Mouse (Mus musculus): Measurements from ENCODE around the gene Specc1. TPM values are rescaled to one million over a fixed set of nuclear protein-coding genes. Genes with fewer than 3 reads are reported as not detected.

Gene Specc1
- total and polyA plus RNA-seq, 3 experiments, result 2.5 to 5.8 TPM; not detected in 1

GRCm38 (mm10) chr11:62026345-62026815 lies 69.8 kb downstream of the Specc1 start:
- no peak for DNase-seq (ENCODE audit: low read depth, low spot score)
- Histone ChIP-seq H3K4me3 (ENCODE audit: control insufficient read depth in 1 of 2, insufficient read depth in 1 of 2, low read depth in 2 of 2, low read length in 2 of 2) (no peak overlapping the region), H3K9ac (ENCODE audit: control insufficient read depth, low read depth, low read length, poor library complexity, severe bottlenecking) (no peak overlapping the region), H3K36me3 (ENCODE audit: control insufficient read depth in 1 of 2, insufficient read depth in 2 of 2, low read length in 2 of 2) (peaks cover 0 to 22% of the 10 kb centered on the region in 2 experiments; a peak in 2 of 4 replicates), H3K27ac (ENCODE audit: control insufficient read depth, low read depth, low read length) (no peak overlapping the region), H3K9me3 (replicated peaks; ENCODE audit: insufficient read depth, low read length) (no peaks in the 10 kb centered on the region), H3K4me1 (ENCODE audit: control insufficient read depth in 1 of 2, insufficient read depth in 2 of 2, low read length in 2 of 2) (peaks cover 16 to 32% of the 10 kb centered on the region in 2 experiments), H3K27me3 (ENCODE audit: control insufficient read depth in 1 of 2, insufficient read depth in 2 of 2, low read length in 2 of 2) (no peaks in the 10 kb centered on the region), H3K79me2 (ENCODE audit: control insufficient read depth, insufficient read depth, low read length, poor library complexity) (no peaks in the 10 kb centered on the region)
- TF ChIP-seq SMC3 (IDR thresholded peaks at IDR 0.05; ENCODE audit: low read depth, low read length), result no peak
- TF ChIP-seq UBTF (IDR thresholded peaks at IDR 0.05; ENCODE audit: borderline replicate concordance, insufficient read depth, low read depth, low read length), result no peak
- TF ChIP-seq POLR2AphosphoS5 (IDR thresholded peaks at IDR 0.05; ENCODE audit: borderline replicate concordance, low read depth, low read length), result no peak
- TF ChIP-seq ZNF384 (IDR thresholded peaks at IDR 0.05; ENCODE audit: low read depth, low read length), result no peak
- TF ChIP-seq BHLHE40 (IDR thresholded peaks at IDR 0.05; ENCODE audit: borderline replicate concordance, low read depth, low read length), result no peak
- TF ChIP-seq USF2 (IDR thresholded peaks at IDR 0.05; ENCODE audit: borderline replicate concordance in 1 of 2, insufficient read depth in 1 of 2, low read depth in 1 of 2, low read length in 2 of 2), result no peak
- no peak for TF ChIP-seq SIN3A (IDR thresholded peaks at IDR 0.05; ENCODE audit: low read length)
- TF ChIP-seq NELFE (IDR thresholded peaks at IDR 0.05; ENCODE audit: low read depth, low read length), result no peak
- no peak for TF ChIP-seq CTCF (IDR thresholded peaks at IDR 0.05 in 2 of 3, conservative IDR thresholded peaks at IDR 0.05 in 1 of 3; ENCODE audit: control insufficient read depth in 1 of 3, insufficient read depth in 1 of 3, low read depth in 2 of 3, low read length in 3 of 3, poor library complexity in 1 of 3, severe bottlenecking in 1 of 3)
- no peak for TF ChIP-seq MXI1 (IDR thresholded peaks at IDR 0.05; ENCODE audit: low read depth, low read length)
- TF ChIP-seq NRF1 (IDR thresholded peaks at IDR 0.05; ENCODE audit: insufficient read depth, low read depth, low read length, poor library complexity, severe bottlenecking), result no peak
- no peak for TF ChIP-seq GATA1 (IDR thresholded peaks at IDR 0.05; ENCODE audit: low read depth, low read length)
- TF ChIP-seq TBP (IDR thresholded peaks at IDR 0.05; ENCODE audit: low read depth, low read length), result no peak
- no peak for TF ChIP-seq TAL1 (IDR thresholded peaks at IDR 0.05; ENCODE audit: low read length)
- no peak for TF ChIP-seq E2F4 (IDR thresholded peaks at IDR 0.05; ENCODE audit: borderline replicate concordance, low read depth, low read length)
- TF ChIP-seq MAFK (IDR thresholded peaks at IDR 0.05; ENCODE audit: borderline replicate concordance, low read depth, low read length), result no peak

- TF ChIP-seq ZMIZ1 (IDR thresholded peaks at IDR 0.05; ENCODE audit: low read depth, low read length) (0 out of 2 replicates have a peak, but pooled peaks have one; percentile 12), NELFE (IDR thresholded peaks at IDR 0.05; ENCODE audit: low read depth, low read length) (no peak)
- Histone ChIP-seq H3K4me1 (ENCODE audit: control insufficient read depth in 1 of 2, insufficient read depth in 2 of 2, low read length in 2 of 2) (peaks cover 16 to 23% of the 10 kb centered on the region in 2 experiments), H3K79me2 (ENCODE audit: control insufficient read depth, insufficient read depth, low read length, poor library complexity) (no peaks in the 10 kb centered on the region), H3K27ac (ENCODE audit: control insufficient read depth, low read depth, low read length) (peak overlapping the region; percentile 89), H3K9ac (ENCODE audit: control insufficient read depth, low read depth, low read length, poor library complexity, severe bottlenecking) (peak overlapping the region; percentile 12), H3K27me3 (ENCODE audit: control insufficient read depth in 1 of 2, insufficient read depth in 2 of 2, low read length in 2 of 2) (no peaks in the 10 kb centered on the region), H3K36me3 (ENCODE audit: control insufficient read depth in 1 of 2, insufficient read depth in 2 of 2, low read length in 2 of 2) (peaks cover 0 to 20% of the 10 kb centered on the region in 2 experiments; a peak in 2 of 4 replicates), H3K4me3 (ENCODE audit: control insufficient read depth in 1 of 2, insufficient read depth in 1 of 2, low read depth in 2 of 2, low read length in 2 of 2) (peak overlapping the region; percentile 5 to 17; a peak in 2 of 4 replicates), H3K9me3 (replicated peaks; ENCODE audit: insufficient read depth, low read length) (no peaks in the 10 kb centered on the region)
- DNase-seq (ENCODE audit: low read depth, low spot score), result peak; percentile 86
These were observed 70.7 kb downstream of the Specc1 start for GRCm38 (mm10) chr11:62027271-62027670.
